Mouse (Mus musculus) leukemia stem cell, adult 10-12 weeks (primary cell): ENCODE results near the gene Defa31. TPM values are rescaled to one million over a fixed set of nuclear protein-coding genes. Genes with fewer than 3 reads are reported as not detected.

Experiments used
- polyA plus RNA-seq: library from polyadenylated mRNA; stranded (reverse); fragments of >175 nt; gene quantifications from 2 replicates; pipeline ENCODE4 v1.2.3, GENCODE M21; 2012; ENCODE audit warnings: low replicate concordance

The Defa31 gene
- polyA plus RNA-seq: not detected in 2 replicates

GRCm38 (mm10) chr8:21191314-21191713 is at the start of gene Defa31:
Gene Defa31, plus strand, starts transcription at chr8:21191614.

DNA sequence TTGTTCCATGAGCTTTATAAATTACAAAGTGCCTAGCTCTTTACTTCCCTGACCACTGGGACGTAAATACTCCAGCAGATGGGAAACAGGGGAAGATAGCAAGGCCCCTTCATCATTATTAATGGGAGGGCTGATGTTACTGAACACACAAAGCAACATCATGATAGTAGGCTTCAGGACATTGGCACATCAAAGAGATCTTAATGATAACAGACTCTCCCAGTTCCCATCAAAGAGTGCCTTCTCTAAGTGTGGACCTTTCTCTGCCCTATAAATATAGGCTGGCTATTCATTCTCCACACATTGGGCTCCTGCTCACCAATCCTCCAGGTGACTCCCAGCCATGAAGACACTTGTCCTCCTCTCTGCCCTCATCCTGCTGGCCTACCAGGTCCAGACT is 29.4 kb upstream of the Defa31 start, which contains the start of gene Defa22:
Gene Defa22 (plus strand): TSS at position 301 of the 400 bp plus-strand sequence.

GRCm38 (mm10) chr8:21201261-21201660 is 9.8 kb downstream of the Defa31 start, which contains the start of gene Gm15293:
Gene Gm15293, plus strand, starts transcription at chr8:21201561.

Other genes with a start within 250 kb of the Defa31 start
- gene AY761185, start 246.9 kb upstream of the Defa31 start, polyA plus RNA-seq: not detected in 2 replicates
- gene Defa21, start 166.1 kb upstream of the Defa31 start, polyA plus RNA-seq: not detected in 2 replicates
- gene Defa23, start 136.6 kb upstream of the Defa31 start, polyA plus RNA-seq: not detected in 2 replicates
- gene Defa35, start 126.6 kb upstream of the Defa31 start, polyA plus RNA-seq: not detected in 2 replicates
- gene Defa25, start 107.2 kb upstream of the Defa31 start, polyA plus RNA-seq: not detected in 2 replicates
- not detected in 2 replicates for gene Gm14851, start 95.6 kb upstream of the Defa31 start, polyA plus RNA-seq
- not detected in 2 replicates for gene Defa30, start 57.0 kb upstream of the Defa31 start, polyA plus RNA-seq
- gene Defa22, start 29.3 kb upstream of the Defa31 start, polyA plus RNA-seq: not detected in 2 replicates
- not detected in 2 replicates for gene Gm15293, start 9.9 kb downstream of the Defa31 start, polyA plus RNA-seq
- gene Gm15292, start 58.1 kb downstream of the Defa31 start, polyA plus RNA-seq: not detected in 2 replicates
- gene Defa27, start 123.9 kb downstream of the Defa31 start, polyA plus RNA-seq: not detected in 2 replicates
- not detected in 2 replicates for gene Defa29, start 135.4 kb downstream of the Defa31 start, polyA plus RNA-seq
- not detected in 2 replicates for gene Defa2, start 186.9 kb downstream of the Defa31 start, polyA plus RNA-seq
- not detected in 2 replicates for gene Defa33, start 200.2 kb downstream of the Defa31 start, polyA plus RNA-seq
- gene Defa36, start 235.8 kb downstream of the Defa31 start, polyA plus RNA-seq: not detected in 2 replicates